Mouse (Mus musculus) stomach, embryonic 14.5 days (tissue): ENCODE results near the gene Stx5a. TPM values are rescaled to one million over a fixed set of nuclear protein-coding genes. Genes with fewer than 3 reads are reported as not detected.
A peak's percentile ranks its signal among the peaks of the same experiment; 100 is the strongest.
"Not testable (repeated sequence)": the region's sequence is repeated elsewhere in the genome, so short reads cannot be mapped to it uniquely, and the experiment has no call there.

Experiments
- ATAC-seq: fragments of 200-750 bp; cut with Nextera tagmentation; 2 replicates; pipeline ENCODE4 v1.8.0; 2017; ENCODE audit warnings: low read depth, moderate TSS enrichment; ENCODE audit not compliant: insufficient number of reproducible peaks, insufficient read depth, low FRiP score
- H3K27ac ChIP-seq: fragments of 300-500 bp; sonication (generic); 2 replicates; pipeline ENCODE4 v1.5.1; 2014; ENCODE audit warnings: mild to moderate bottlenecking, low read length, moderate library complexity, mixed read lengths
- H3K27me3 ChIP-seq: fragments of 300-500 bp; sonication (generic); 2 replicates; pipeline ENCODE4 v1.6.1; 2014; ENCODE audit warnings: low read length, control low read depth, mixed read lengths; ENCODE audit not compliant: control insufficient read depth, insufficient read depth
- H3K36me3 ChIP-seq: fragments of 300-500 bp; sonication (generic); 2 replicates; pipeline ENCODE4 v1.6.1; 2014; ENCODE audit warnings: mild to moderate bottlenecking, control low read depth, low read length, moderate library complexity, mixed read lengths; ENCODE audit not compliant: control insufficient read depth, insufficient read depth
- H3K4me1 ChIP-seq: fragments of 300-500 bp; sonication (generic); 2 replicates; pipeline ENCODE4 v1.6.1; 2014; ENCODE audit warnings: low read length, control low read depth, mixed read lengths; ENCODE audit not compliant: control insufficient read depth, insufficient read depth
- H3K4me2 ChIP-seq: fragments of 300-500 bp; sonication (generic); replicated peaks from 2 replicates; pipeline ENCODE4 v1.6.1; 2014; ENCODE audit warnings: low read depth, low read length, control low read depth
- H3K4me3 ChIP-seq: fragments of 300-500 bp; sonication (generic); 2 replicates; pipeline ENCODE4 v1.5.1; 2014; ENCODE audit warnings: low read depth, low read length, control low read depth
- H3K9ac ChIP-seq: fragments of 300-500 bp; sonication (generic); replicated peaks from 2 replicates; pipeline ENCODE4 v1.6.1; 2014; ENCODE audit warnings: low read depth, mild to moderate bottlenecking, control low read depth, low read length, moderate library complexity, mixed read lengths
- H3K9me3 ChIP-seq: fragments of 300-500 bp; sonication (generic); 2 replicates; pipeline ENCODE4 v1.6.1; 2016; ENCODE audit warnings: low read depth, low read length, control low read depth; ENCODE audit not compliant: control insufficient read depth
- WGBS: fragments of 180-500 bp; shearing (Covaris S2); extraction: QIAGEN DNeasy Blood & Tissue Kit; methylation state at CpG from one replicate; pipeline ENCODE4 v1.1.7; 2014; 5-methylcytosine and 5-hydroxymethylcytosine counted together
- polyA plus RNA-seq: library from polyadenylated mRNA; unstranded; fragments of >200 nt; fragmentation: Nextera tagmentation; extraction: Ambion mirVana; gene quantifications from 2 replicates; pipeline ENCODE4 v1.2.1, GENCODE M21; 2014

The Stx5a gene
- polyA plus RNA-seq, 1 experiment from 2014 or later, result 143 TPM

- H3K36me3 ChIP-seq, result peaks cover 28% of the 10 kb centered on the region
- not testable (repeated sequence) for H3K4me2 ChIP-seq, H3K4me3 ChIP-seq, H3K9me3 ChIP-seq, H3K9ac ChIP-seq, H3K27ac ChIP-seq, ATAC-seq, H3K4me1 ChIP-seq, H3K27me3 ChIP-seq
- 43% methylated on average over 3 of the region's 3 CpGs for WGBS
These were observed 12.7 kb upstream of the Stx5a start for GRCm38 (mm10) chr19:8728335-8729099.

DNA sequence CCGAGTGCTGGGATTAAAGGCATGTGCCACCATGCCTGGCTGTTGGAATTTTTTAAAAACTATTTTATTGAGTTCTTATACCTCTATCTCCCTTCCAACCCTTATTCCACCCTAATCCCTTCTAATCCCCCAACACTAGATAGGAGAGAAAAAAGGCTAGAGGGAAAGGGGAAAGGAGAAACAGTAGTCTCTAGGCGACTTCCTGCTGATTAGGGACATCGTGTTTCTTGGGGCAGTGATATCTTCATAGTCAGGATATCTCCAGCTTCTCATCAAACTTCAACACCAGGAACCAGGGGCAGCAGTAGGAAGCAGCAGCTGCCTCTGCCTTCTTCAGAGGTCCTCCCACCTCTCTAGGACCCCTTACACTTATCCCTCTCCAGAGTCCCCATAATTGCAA, 6.9 kb upstream of the Stx5a start:
- ATAC-seq, result no peak
- Histone ChIP-seq H3K9me3 (no peaks in the 10 kb centered on the region; the same call in 1 of the 2 replicates), H3K27ac (no peak overlapping the region), H3K4me2 (no peak overlapping the region), H3K36me3 (peaks cover 17% of the 10 kb centered on the region), H3K27me3 (no peaks in the 10 kb centered on the region), H3K9ac (no peak overlapping the region), H3K4me3 (no peak overlapping the region), H3K4me1 (0 out of 2 replicates have a peak, but pooled peaks cover 2% of the 10 kb centered on the region)
- WGBS, result 75% methylated on average over 3 of the region's 3 CpGs

DNA sequence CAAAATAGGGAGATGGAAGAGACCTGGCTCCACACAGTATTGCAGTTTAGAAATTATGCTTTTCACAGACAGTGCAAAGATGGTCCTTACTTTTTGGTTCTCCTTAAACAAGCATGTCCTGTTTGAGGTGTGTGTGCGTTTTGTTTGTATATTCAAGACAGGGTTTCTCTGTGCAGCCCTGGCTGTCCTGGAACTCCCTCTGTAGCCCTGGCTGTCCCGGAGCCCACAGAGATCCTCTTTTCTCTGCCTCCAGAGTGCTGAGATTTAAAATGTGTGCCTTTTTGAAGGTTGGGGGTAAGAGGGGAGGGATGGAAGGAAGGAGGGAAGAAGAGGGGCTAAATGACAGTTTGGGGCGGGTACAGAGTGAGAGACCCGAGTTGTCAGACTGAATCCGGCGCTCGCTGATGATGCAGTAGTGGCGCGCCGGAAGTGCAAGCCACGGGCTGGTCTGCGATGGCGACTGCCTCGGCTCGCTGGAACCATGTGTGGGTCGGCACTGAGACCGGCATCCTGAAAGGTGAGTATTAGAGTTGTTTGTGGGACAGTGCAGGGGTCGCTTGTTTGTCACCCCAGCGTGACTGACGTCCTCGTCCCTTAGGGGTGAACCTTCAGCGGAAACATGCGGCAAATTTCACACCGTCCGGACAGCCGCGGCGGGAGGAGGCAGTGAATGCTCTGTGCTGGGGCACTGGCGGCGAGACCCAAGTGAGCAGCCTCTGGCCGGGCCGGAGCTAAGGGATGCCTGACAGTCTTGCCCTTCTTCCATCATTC, 5.6 kb upstream of the Stx5a start, which contains the start of gene Wdr74:
TSS of gene Wdr74 (plus strand) at position 439 of the 771 bp plus-strand sequence.
- Histone ChIP-seq H3K9ac (peak within 1 kb of the TSS; percentile 80), H3K27ac (peak within 1 kb of the TSS; percentile 52; the same call in 1 of the 2 replicates), H3K4me3 (peak within 1 kb of the TSS; percentile 88), H3K4me1 (peaks cover 6% of the 10 kb centered on the region), H3K4me2 (peak within 1 kb of the TSS; percentile 87), H3K27me3 (no peaks in the 10 kb centered on the region), H3K9me3 (no peaks in the 10 kb centered on the region; the same call in 1 of the 2 replicates), H3K36me3 (peaks cover 24% of the 10 kb centered on the region)
- peak; percentile 91 for ATAC-seq
- under 1% methylated on average over 32 of the region's 32 CpGs for WGBS

- peak overlapping the region; percentile 87 for H3K4me2 ChIP-seq
- peak overlapping the region; percentile 88 for H3K4me3 ChIP-seq
- peak overlapping the region; percentile 52; the same call in 1 of the 2 replicates for H3K27ac ChIP-seq
- H3K9ac ChIP-seq, result peak overlapping the region; percentile 80
- H3K27me3 ChIP-seq, result no peaks in the 10 kb centered on the region
- no peak; the same call in 1 of the 2 replicates for ATAC-seq
- peaks cover 10% of the 10 kb centered on the region for H3K4me1 ChIP-seq
- peaks cover 26% of the 10 kb centered on the region for H3K36me3 ChIP-seq
- no peaks in the 10 kb centered on the region; the same call in 1 of the 2 replicates for H3K9me3 ChIP-seq
- 3% methylated on average over 11 of the region's 11 CpGs for WGBS
These were observed 5.1 kb upstream of the Stx5a start for GRCm38 (mm10) chr19:8736160-8736467.

GRCm38 (mm10) chr19:8738911-8739310, 2.3 kb upstream of the Stx5a start:
- no peak for ATAC-seq

GRCm38 (mm10) chr19:8739646-8740045, 1.6 kb upstream of the Stx5a start:
- H3K4me2 ChIP-seq, result no peak overlapping the region
- no peaks in the 10 kb centered on the region for H3K9me3 ChIP-seq
- H3K27me3 ChIP-seq, result no peaks in the 10 kb centered on the region
- H3K4me1 ChIP-seq, result peaks cover 17% of the 10 kb centered on the region
- WGBS, result 96% methylated on average over 6 of the region's 6 CpGs
- H3K4me3 ChIP-seq, result no peak overlapping the region
- no peak overlapping the region for H3K9ac ChIP-seq
- no peak for ATAC-seq
- H3K36me3 ChIP-seq, result peaks cover 33% of the 10 kb centered on the region
- no peak overlapping the region for H3K27ac ChIP-seq

More at GRCm38 (mm10) chr19:8738911-8739310, 2.3 kb upstream of the Stx5a start:
- no peak overlapping the region for H3K4me2 ChIP-seq
- no peak overlapping the region for H3K27ac ChIP-seq
- H3K36me3 ChIP-seq, result peaks cover 30% of the 10 kb centered on the region
- H3K4me3 ChIP-seq, result no peak overlapping the region
- no peak overlapping the region for H3K9ac ChIP-seq
- no peaks in the 10 kb centered on the region for H3K9me3 ChIP-seq
- H3K27me3 ChIP-seq, result no peaks in the 10 kb centered on the region
- WGBS, result 92% methylated on average over 7 of the region's 7 CpGs
- H3K4me1 ChIP-seq, result peaks cover 17% of the 10 kb centered on the region

GRCm38 (mm10) chr19:8740603-8741002, 610 bp upstream of the Stx5a start, which contains the start of gene 1700092M07Rik:
Gene 1700092M07Rik, plus strand, starts transcription at chr19:8740718.
- WGBS, result 61% methylated on average over 14 of the region's 14 CpGs
- ATAC-seq, result no peak
- H3K4me1 ChIP-seq, result peaks cover 17% of the 10 kb centered on the region
- H3K4me2 ChIP-seq, result peak within 1 kb of the TSS; percentile 40
- peaks cover 42% of the 10 kb centered on the region for H3K36me3 ChIP-seq
- no peaks in the 10 kb centered on the region for H3K27me3 ChIP-seq
- H3K4me3 ChIP-seq, result peak within 1 kb of the TSS; percentile 97
- H3K27ac ChIP-seq, result peak within 1 kb of the TSS; percentile 96
- peak within 1 kb of the TSS; percentile 95 for H3K9ac ChIP-seq
- no peaks in the 10 kb centered on the region for H3K9me3 ChIP-seq

GRCm38 (mm10) chr19:8742176-8742575, 963 bp downstream of the Stx5a start:
- H3K27me3 ChIP-seq, result no peaks in the 10 kb centered on the region
- H3K4me2 ChIP-seq, result peak overlapping the region; percentile 96
- ATAC-seq, result no peak
- WGBS, result 13% methylated on average over 14 of the region's 14 CpGs
- H3K4me1 ChIP-seq, result peaks cover 15% of the 10 kb centered on the region
- no peaks in the 10 kb centered on the region for H3K9me3 ChIP-seq
- H3K36me3 ChIP-seq, result peaks cover 57% of the 10 kb centered on the region
- H3K4me3 ChIP-seq, result peak overlapping the region; percentile 97
- H3K9ac ChIP-seq, result peak overlapping the region; percentile 95
- peak overlapping the region; percentile 96 for H3K27ac ChIP-seq
